Mouse (Mus musculus): ENCODE data around the gene Dld.

Dld gene

GRCm38 (mm10) chr12:31350944-31351928 is at the start of gene Dld:
TSS of gene Dld (minus strand) at chr12:31351453.
- DNase-seq, result peak; percentile 96

- no peak for DNase-seq
Observed at GRCm38 (mm10) chr12:31400821-31401220, 49.6 kb upstream of the Dld start.

GRCm38 (mm10) chr12:31397709-31398108 is 46.5 kb upstream of the Dld start:
- DNase-seq, result no peak

- no peak for DNase-seq
Observed at GRCm38 (mm10) chr12:31395895-31396294, 44.6 kb upstream of the Dld start.

- DNase-seq, result no peak
Observed at GRCm38 (mm10) chr12:31391696-31392095, 40.4 kb upstream of the Dld start.

GRCm38 (mm10) chr12:31390571-31390970 is 39.3 kb upstream of the Dld start, which contains the start of gene Slc26a3:
TSS of gene Slc26a3 (plus strand) at chr12:31390871.
- DNase-seq, result no peak

- no peak for DNase-seq
Observed at GRCm38 (mm10) chr12:31387303-31387702, 36.0 kb upstream of the Dld start.

GRCm38 (mm10) chr12:31382451-31382850 is 31.2 kb upstream of the Dld start:
- no peak for DNase-seq

- DNase-seq, result no peak
Observed at GRCm38 (mm10) chr12:31380878-31381277, 29.6 kb upstream of the Dld start.

- no peak for DNase-seq
Observed at GRCm38 (mm10) chr12:31377241-31377640, 26.0 kb upstream of the Dld start.

GRCm38 (mm10) chr12:31376326-31376950 is 25.2 kb upstream of the Dld start:
- DNase-seq, result no peak

GRCm38 (mm10) chr12:31375283-31375615 is 24.0 kb upstream of the Dld start:
- DNase-seq, result no peak

- peak; percentile 39 for DNase-seq
Observed at GRCm38 (mm10) chr12:31374603-31375282, 23.5 kb upstream of the Dld start.

- no peak for DNase-seq
Observed at GRCm38 (mm10) chr12:31369656-31370055, 18.4 kb upstream of the Dld start.

GRCm38 (mm10) chr12:31369118-31369517 is 17.9 kb upstream of the Dld start:
- DNase-seq, result no peak

- no peak for DNase-seq
Observed at GRCm38 (mm10) chr12:31367721-31368120, 16.5 kb upstream of the Dld start.

GRCm38 (mm10) chr12:31366428-31366827 is 15.2 kb upstream of the Dld start:
- DNase-seq, result no peak

GRCm38 (mm10) chr12:31350191-31350943 is 886 bp downstream of the Dld start:
- DNase-seq, result no peak

- DNase-seq, result no peak
Observed at GRCm38 (mm10) chr12:31333261-31333660, 18.0 kb downstream of the Dld start.

- no peak for DNase-seq
Observed at GRCm38 (mm10) chr12:31327139-31327538, 24.1 kb downstream of the Dld start.

GRCm38 (mm10) chr12:31323136-31323695 is 28.0 kb downstream of the Dld start:
- DNase-seq, result no peak

- no peak for DNase-seq
Observed at GRCm38 (mm10) chr12:31321532-31321931, 29.7 kb downstream of the Dld start.
